Mouse (Mus musculus): ENCODE results near the gene Mt2. TPM values are rescaled to one million over a fixed set of nuclear protein-coding genes. Genes with fewer than 3 reads are reported as not detected.
"Not testable (repeated sequence)": the region's sequence is repeated elsewhere in the genome, so short reads cannot be mapped to it uniquely, and the experiment has no call there.

Gene Mt2
- 16.2 and 21.0 TPM in 2 replicates for polyA plus RNA-seq (2012; rRNA removed)

DNA sequence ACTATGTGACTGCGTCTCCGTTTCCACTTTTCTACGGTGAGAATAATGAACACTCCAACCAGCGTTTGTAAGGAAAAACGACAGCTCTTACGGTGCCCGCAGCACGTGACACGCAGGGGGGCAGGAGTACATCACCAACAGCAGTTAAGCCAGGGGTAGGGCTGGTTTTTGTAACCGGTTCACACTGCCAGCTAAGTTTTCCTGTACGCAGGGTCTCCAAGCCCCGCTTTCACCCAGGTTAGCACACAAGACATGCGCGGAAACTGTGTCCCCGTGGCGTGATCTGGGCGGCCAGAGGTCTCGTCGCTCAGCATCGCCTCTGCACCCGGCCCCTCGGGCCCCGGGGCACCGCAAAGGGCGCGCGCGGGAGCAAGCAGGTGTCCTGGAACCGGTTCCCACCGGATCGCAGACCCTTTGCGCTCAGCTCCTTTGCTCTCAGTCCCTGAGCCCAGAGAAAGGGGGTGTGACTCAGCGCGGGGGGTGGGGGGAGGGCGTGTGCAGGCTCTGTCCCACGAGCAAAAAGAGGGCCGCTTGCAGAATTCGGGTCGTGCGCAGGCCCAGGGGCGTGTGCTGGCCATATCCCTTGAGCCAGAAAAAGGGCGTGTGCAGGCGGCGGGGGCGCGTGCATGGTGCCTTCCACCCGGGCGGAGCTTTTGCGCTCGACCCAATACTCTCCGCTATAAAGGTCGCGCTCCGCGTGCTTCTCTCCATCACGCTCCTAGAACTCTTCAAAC lies at the start of gene Mt2:
Gene Mt2, plus strand, starts transcription at position 590 of the 734 bp plus-strand sequence.
- peaks cover 6% of the 10 kb centered on the region for H3K27me3 ChIP-seq (ENCODE audit: control insufficient read depth, insufficient read depth, low read length)
- peak within 1 kb of the TSS; percentile 11; the same call in 1 of the 2 replicates for H3K4me3 ChIP-seq (ENCODE audit: control insufficient read depth, insufficient read depth, low read length)
- H3K27ac ChIP-seq (ENCODE audit: control insufficient read depth, insufficient read depth, low read length): no peak within 1 kb of the TSS
- no peaks in the 10 kb centered on the region for H3K36me3 ChIP-seq (ENCODE audit: control insufficient read depth, insufficient read depth, low read length)
- TF ChIP-seq POLR2A (IDR thresholded peaks at IDR 0.05; ENCODE audit: control insufficient read depth, extremely low read depth, insufficient read depth, low read length, poor library complexity) (0 out of 2 replicates have a peak, but pooled peaks have one; percentile 22), CTCF (IDR thresholded peaks at IDR 0.05; ENCODE audit: borderline replicate concordance, control insufficient read depth, extremely low read depth, insufficient read depth, low read length, poor library complexity) (0 out of 2 replicates have a peak, but pooled peaks have one; percentile 13)
- peaks cover 8% of the 10 kb centered on the region; the same call in 1 of the 2 replicates for H3K4me1 ChIP-seq (replicated peaks; ENCODE audit: control insufficient read depth, insufficient read depth, low read length)
- WGBS: 2% methylated on average over 56 of the region's 56 CpGs
- DNase-seq: no peak

DNA sequence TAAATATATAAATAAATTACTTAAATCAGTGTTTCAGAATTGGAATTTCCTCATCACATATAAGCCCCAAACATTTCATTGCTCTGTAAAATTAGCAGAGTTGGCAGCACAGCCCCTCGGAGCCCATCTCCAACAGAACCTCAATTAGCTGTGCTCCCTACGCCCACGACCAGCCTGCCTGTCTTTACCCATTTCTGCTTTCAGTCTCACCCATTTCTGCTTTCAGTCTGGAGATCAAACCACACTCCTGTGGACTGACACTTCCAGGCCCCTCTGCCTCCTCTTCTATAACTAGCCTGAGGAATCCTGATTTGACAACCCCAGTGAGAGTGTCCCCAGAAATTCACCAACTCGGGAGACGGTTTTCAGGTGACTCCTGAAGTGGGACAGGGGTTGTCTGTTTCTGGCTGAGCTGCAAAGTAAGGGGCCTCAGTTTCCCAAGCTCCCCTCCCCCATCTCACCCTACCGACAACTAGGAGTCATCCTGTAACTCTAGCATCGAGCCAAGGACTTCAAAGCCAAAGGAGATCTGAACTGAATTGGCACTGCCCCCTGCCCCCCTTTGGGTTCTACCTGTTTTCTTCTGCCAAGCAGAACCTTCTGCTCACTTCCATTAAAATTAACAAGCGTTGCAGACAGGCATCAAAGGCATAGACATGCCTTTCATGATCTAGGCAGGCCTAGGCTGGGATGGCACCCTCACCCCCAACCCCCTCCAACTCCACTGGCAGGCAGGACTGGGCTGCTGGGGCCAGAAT lies 49.6 kb upstream of the Mt2 start:
- H3K27me3 ChIP-seq (ENCODE audit: control insufficient read depth, insufficient read depth, low read length): no peaks in the 10 kb centered on the region
- no peak for TF ChIP-seq POLR2A (IDR thresholded peaks at IDR 0.05; ENCODE audit: control insufficient read depth, extremely low read depth, insufficient read depth, low read length, poor library complexity)
- TF ChIP-seq CTCF (IDR thresholded peaks at IDR 0.05; ENCODE audit: borderline replicate concordance, control insufficient read depth, extremely low read depth, insufficient read depth, low read length, poor library complexity): no peak
- DNase-seq: no peak
- H3K4me1 ChIP-seq (replicated peaks; ENCODE audit: control insufficient read depth, insufficient read depth, low read length): no peaks in the 10 kb centered on the region
- no peaks in the 10 kb centered on the region for H3K36me3 ChIP-seq (ENCODE audit: control insufficient read depth, insufficient read depth, low read length)
- 57% methylated on average over 8 of the region's 8 CpGs for WGBS
- H3K4me3 ChIP-seq (ENCODE audit: control insufficient read depth, insufficient read depth, low read length): no peak overlapping the region
- no peak overlapping the region for H3K27ac ChIP-seq (ENCODE audit: control insufficient read depth, insufficient read depth, low read length)

DNA sequence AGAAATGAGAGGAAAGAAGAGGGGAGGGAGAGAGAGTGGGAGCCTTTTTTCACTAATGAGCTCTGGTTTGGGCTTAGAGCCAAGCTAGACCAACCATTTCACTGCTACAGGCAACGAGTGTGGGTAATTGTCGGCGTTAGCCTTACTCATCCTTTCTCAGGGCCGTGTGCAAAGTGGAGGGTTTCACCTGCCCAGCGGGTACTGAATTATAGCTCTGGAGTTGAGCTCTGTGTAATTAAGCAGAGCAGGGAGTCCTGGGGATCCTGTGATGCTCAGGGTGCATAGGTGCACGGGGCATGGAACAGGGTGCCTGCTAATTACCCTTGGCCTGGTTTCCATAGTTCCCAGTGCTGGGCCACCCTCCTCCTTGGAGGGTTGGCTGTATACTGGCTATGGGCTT lies 44.8 kb upstream of the Mt2 start:
- Histone ChIP-seq H3K27ac (ENCODE audit: control insufficient read depth, insufficient read depth, low read length) (no peak overlapping the region), H3K27me3 (ENCODE audit: control insufficient read depth, insufficient read depth, low read length) (no peaks in the 10 kb centered on the region), H3K4me3 (ENCODE audit: control insufficient read depth, insufficient read depth, low read length) (no peak overlapping the region), H3K4me1 (replicated peaks; ENCODE audit: control insufficient read depth, insufficient read depth, low read length) (no peaks in the 10 kb centered on the region), H3K36me3 (ENCODE audit: control insufficient read depth, insufficient read depth, low read length) (no peaks in the 10 kb centered on the region)
- WGBS: 70% methylated on average over 6 of the region's 6 CpGs
- TF ChIP-seq POLR2A (IDR thresholded peaks at IDR 0.05; ENCODE audit: control insufficient read depth, extremely low read depth, insufficient read depth, low read length, poor library complexity) (no peak), CTCF (IDR thresholded peaks at IDR 0.05; ENCODE audit: borderline replicate concordance, control insufficient read depth, extremely low read depth, insufficient read depth, low read length, poor library complexity) (no peak)
- no peak for DNase-seq

DNA sequence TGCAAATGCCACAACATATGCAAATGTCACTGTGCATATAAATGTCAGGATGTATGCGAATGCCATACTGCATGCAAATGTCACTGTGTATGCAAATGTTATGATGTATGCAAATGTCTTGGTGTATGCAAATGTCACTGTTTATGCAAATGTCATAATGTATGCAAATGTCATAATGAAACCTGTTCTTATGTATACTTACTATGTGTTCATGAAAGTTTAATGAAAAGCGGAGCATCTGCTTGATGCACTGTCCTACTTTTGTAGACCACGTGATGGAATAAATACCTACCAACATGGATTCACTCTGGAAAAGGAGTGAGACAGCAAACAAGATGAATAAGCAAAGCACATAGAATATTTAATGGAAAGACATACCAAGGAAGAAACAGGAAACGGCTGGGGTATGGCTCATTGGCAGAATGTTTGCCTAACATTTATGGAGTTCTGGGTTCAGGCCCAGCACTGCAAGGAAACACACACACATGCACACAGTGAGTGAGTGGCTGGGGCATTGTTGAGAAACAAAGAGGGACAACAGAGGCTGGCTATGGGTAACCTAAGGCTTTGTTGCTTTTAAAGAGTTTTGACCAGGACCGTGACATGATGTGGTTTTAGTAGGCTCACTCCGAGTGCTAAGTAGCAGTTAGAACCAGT lies 43.2 kb upstream of the Mt2 start:
- no peak overlapping the region for H3K4me3 ChIP-seq (ENCODE audit: control insufficient read depth, insufficient read depth, low read length)
- H3K27ac ChIP-seq (ENCODE audit: control insufficient read depth, insufficient read depth, low read length): no peak overlapping the region
- H3K4me1 ChIP-seq (replicated peaks; ENCODE audit: control insufficient read depth, insufficient read depth, low read length): no peaks in the 10 kb centered on the region
- no peak for DNase-seq
- no peaks in the 10 kb centered on the region for H3K36me3 ChIP-seq (ENCODE audit: control insufficient read depth, insufficient read depth, low read length)
- TF ChIP-seq CTCF (IDR thresholded peaks at IDR 0.05; ENCODE audit: borderline replicate concordance, control insufficient read depth, extremely low read depth, insufficient read depth, low read length, poor library complexity) (no peak), POLR2A (IDR thresholded peaks at IDR 0.05; ENCODE audit: control insufficient read depth, extremely low read depth, insufficient read depth, low read length, poor library complexity) (no peak)
- no peaks in the 10 kb centered on the region for H3K27me3 ChIP-seq (ENCODE audit: control insufficient read depth, insufficient read depth, low read length)
- 94% methylated on average over 6 of the region's 6 CpGs for WGBS

DNA sequence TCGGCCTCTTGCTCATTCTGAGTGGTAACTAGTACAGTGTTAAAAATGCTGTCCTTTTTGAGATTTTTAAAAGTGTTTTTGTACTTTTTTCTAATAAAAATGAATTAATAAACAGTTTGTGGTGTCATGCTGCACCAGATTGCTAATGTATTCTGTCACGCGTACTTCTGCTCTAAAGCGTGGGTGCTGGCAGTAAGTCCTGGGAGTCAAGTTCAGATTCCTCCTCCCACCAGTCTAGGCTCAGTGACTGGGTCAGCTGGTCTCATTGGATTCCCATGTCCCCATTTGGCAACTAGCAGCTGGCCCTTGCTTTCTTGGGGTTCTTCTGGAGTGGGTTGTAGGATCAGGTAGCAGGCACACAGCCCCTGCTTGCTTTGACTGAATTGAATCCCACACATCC lies 42.3 kb upstream of the Mt2 start:
- no peaks in the 10 kb centered on the region for H3K36me3 ChIP-seq (ENCODE audit: control insufficient read depth, insufficient read depth, low read length)
- no peak for DNase-seq
- WGBS: 96% methylated on average over 4 of the region's 4 CpGs
- no peak overlapping the region for H3K27ac ChIP-seq (ENCODE audit: control insufficient read depth, insufficient read depth, low read length)
- no peak overlapping the region for H3K4me3 ChIP-seq (ENCODE audit: control insufficient read depth, insufficient read depth, low read length)
- no peaks in the 10 kb centered on the region for H3K27me3 ChIP-seq (ENCODE audit: control insufficient read depth, insufficient read depth, low read length)
- no peak for TF ChIP-seq POLR2A (IDR thresholded peaks at IDR 0.05; ENCODE audit: control insufficient read depth, extremely low read depth, insufficient read depth, low read length, poor library complexity)
- no peak for TF ChIP-seq CTCF (IDR thresholded peaks at IDR 0.05; ENCODE audit: borderline replicate concordance, control insufficient read depth, extremely low read depth, insufficient read depth, low read length, poor library complexity)
- no peaks in the 10 kb centered on the region for H3K4me1 ChIP-seq (replicated peaks; ENCODE audit: control insufficient read depth, insufficient read depth, low read length)

DNA sequence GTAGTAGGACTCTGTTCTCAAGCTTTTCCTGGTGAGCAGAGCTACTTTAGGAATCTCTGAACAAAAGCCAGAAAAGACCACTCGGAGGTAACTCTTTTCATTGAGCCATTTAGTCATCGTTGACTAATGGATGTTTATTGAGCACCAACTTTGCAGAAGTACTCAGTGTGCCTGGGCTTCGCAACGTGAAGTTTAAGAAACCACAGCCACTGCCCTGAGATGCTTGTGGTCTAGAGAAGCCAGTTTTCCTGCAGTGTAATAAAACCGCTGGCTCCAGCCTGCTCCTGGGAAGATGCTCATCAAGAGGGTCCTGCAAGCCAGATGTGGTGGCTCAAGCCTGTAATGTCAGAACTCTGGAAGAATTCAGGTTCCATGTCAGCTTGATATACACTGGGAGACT lies 40.4 kb upstream of the Mt2 start:
- Histone ChIP-seq H3K36me3 (ENCODE audit: control insufficient read depth, insufficient read depth, low read length) (no peaks in the 10 kb centered on the region), H3K27ac (ENCODE audit: control insufficient read depth, insufficient read depth, low read length) (no peak overlapping the region), H3K27me3 (ENCODE audit: control insufficient read depth, insufficient read depth, low read length) (no peaks in the 10 kb centered on the region), H3K4me3 (ENCODE audit: control insufficient read depth, insufficient read depth, low read length) (no peak overlapping the region), H3K4me1 (replicated peaks; ENCODE audit: control insufficient read depth, insufficient read depth, low read length) (no peaks in the 10 kb centered on the region)
- TF ChIP-seq CTCF (IDR thresholded peaks at IDR 0.05; ENCODE audit: borderline replicate concordance, control insufficient read depth, extremely low read depth, insufficient read depth, low read length, poor library complexity) (no peak), POLR2A (IDR thresholded peaks at IDR 0.05; ENCODE audit: control insufficient read depth, extremely low read depth, insufficient read depth, low read length, poor library complexity) (no peak)
- WGBS: 31% methylated on average over 5 of the region's 5 CpGs
- DNase-seq: no peak

DNA sequence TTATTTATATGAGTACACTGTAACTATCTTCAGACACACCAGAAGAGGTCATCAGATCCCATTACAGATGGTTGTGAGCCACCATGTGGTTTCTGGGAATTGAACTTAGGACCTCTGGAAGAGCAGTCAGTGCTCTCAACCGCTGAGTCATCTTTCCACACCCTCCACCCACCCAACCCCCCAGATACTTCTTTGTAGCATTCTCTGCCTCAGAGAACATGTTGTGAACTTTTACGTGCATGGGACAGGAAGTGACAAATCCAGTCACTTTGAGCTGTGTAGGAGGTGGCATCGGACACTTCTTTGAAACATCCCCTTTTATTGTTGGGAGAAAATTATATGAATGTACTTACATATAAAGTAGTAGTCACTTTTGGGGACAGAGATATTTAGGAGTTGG lies 37.9 kb upstream of the Mt2 start:
- WGBS: 27% methylated on average over 3 of the region's 3 CpGs
- H3K27me3 ChIP-seq (ENCODE audit: control insufficient read depth, insufficient read depth, low read length); DNase-seq: not testable (repeated sequence)

More for the DNA sequence above, 37.9 kb upstream of the Mt2 start:
- H3K36me3 ChIP-seq (ENCODE audit: control insufficient read depth, insufficient read depth, low read length); H3K27ac ChIP-seq (ENCODE audit: control insufficient read depth, insufficient read depth, low read length); H3K4me1 ChIP-seq (replicated peaks; ENCODE audit: control insufficient read depth, insufficient read depth, low read length); H3K4me3 ChIP-seq (ENCODE audit: control insufficient read depth, insufficient read depth, low read length): not testable (repeated sequence)

Data from thymus, adult 2 months (tissue).